Mouse (Mus musculus): ENCODE measurements around the gene Itpr2.

DNA sequence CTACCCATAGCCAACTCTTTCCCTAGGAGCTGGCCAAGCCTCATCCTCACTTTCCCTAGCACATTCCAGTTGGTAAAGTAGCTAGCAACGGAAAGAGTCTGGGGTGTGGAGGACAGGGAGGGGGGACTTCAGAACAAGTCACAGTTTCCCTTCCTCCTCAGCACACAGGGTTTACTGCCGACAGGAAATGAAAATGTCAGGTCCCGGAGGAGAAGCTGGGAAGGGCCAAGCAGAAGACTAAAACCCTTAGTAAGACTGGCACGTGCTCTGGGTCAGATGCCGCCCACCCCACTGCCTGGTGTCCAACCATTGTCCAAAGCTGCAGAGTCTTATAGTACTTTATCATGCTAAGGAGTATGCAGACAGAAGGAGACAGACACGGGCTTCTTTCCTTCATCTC, 293.0 kb downstream of the Itpr2 start:
- no peak for TF ChIP-seq POLR2A (IDR thresholded peaks at IDR 0.05; ENCODE audit: borderline replicate concordance, control insufficient read depth, low read depth, low read length)
- no peak for TF ChIP-seq CTCF (IDR thresholded peaks at IDR 0.05; ENCODE audit: control insufficient read depth, insufficient read depth, low read length)

All from bone marrow, adult 2 months (tissue).